Mouse (Mus musculus) forebrain, postnatal 0 days (tissue): ENCODE measurements around the gene Slc29a2. TPM values are rescaled to one million over a fixed set of nuclear protein-coding genes. Genes with fewer than 3 reads are reported as not detected.

Experiments
- ATAC-seq: fragments of 200-750 bp; cut with Nextera tagmentation; 2 replicates; pipeline ENCODE4 v1.8.0; 2017; ENCODE audit warnings: mild to moderate bottlenecking, moderate library complexity
- DNase-seq: peaks from one replicate; pipeline ENCODE4 v3.0.0-alpha.2; 2015
- H3K27ac ChIP-seq: fragments of 300-500 bp; sonication (generic); 2 replicates; pipeline ENCODE4 v1.5.1; 2014; ENCODE audit warnings: low read depth, mild to moderate bottlenecking, antibody characterized with exemption, low read length, moderate library complexity, mixed read lengths
- H3K27me3 ChIP-seq: fragments of 300-500 bp; sonication (generic); 2 replicates; pipeline ENCODE4 v1.6.1; 2014; ENCODE audit warnings: mild to moderate bottlenecking, low read length, mixed read lengths; ENCODE audit not compliant: insufficient read depth
- H3K36me3 ChIP-seq: fragments of 300-500 bp; sonication (generic); 2 replicates; pipeline ENCODE4 v1.6.1; 2014; ENCODE audit warnings: mild to moderate bottlenecking, moderate library complexity; ENCODE audit not compliant: insufficient read depth
- H3K4me1 ChIP-seq: fragments of 300-500 bp; sonication (generic); 2 replicates; pipeline ENCODE4 v1.6.1; 2014; ENCODE audit warnings: antibody characterized with exemption; ENCODE audit not compliant: insufficient read depth
- H3K4me2 ChIP-seq: fragments of 300-500 bp; sonication (generic); 2 replicates; pipeline ENCODE4 v1.6.1; 2014; ENCODE audit warnings: low read depth, mild to moderate bottlenecking, moderate library complexity
- H3K4me3 ChIP-seq: fragments of 300-500 bp; sonication (generic); 2 replicates; pipeline ENCODE4 v1.5.1; 2014; ENCODE audit warnings: low read depth, low read length, mixed read lengths
- H3K9ac ChIP-seq: fragments of 300-500 bp; sonication (generic); 2 replicates; pipeline ENCODE4 v1.6.1; 2014; ENCODE audit warnings: mild to moderate bottlenecking
- H3K9me3 ChIP-seq: fragments of 300-500 bp; sonication (generic); 2 replicates; pipeline ENCODE4 v1.6.1; 2016; ENCODE audit warnings: low read length
- CTCF ChIP-seq: sonication (generic); IDR thresholded peaks from 2 replicates; pipeline ENCODE4 v1.5.1; 2016; ENCODE audit warnings: antibody characterized with exemption, control low read depth, low read depth
- WGBS: fragments of 180-500 bp; shearing (Covaris S2); extraction: QIAGEN DNeasy Blood & Tissue Kit; methylation state at CpG from one replicate; pipeline ENCODE4 v1.1.7; 2014; 5-methylcytosine and 5-hydroxymethylcytosine counted together
- polyA plus RNA-seq: library from polyadenylated mRNA; unstranded; fragments of >200 nt; fragmentation: Nextera tagmentation; extraction: Ambion mirVana; gene quantifications from 2 replicates; pipeline ENCODE4 v1.2.1, GENCODE M21; 2015
- total RNA-seq: library from RNA; depleted of rRNA; stranded (reverse); fragments of >200 nt; gene quantifications from 2 replicates; pipeline ENCODE4 v1.2.3, GENCODE M21; 2014; rRNA removed

Slc29a2 gene
- total and polyA plus RNA-seq, 2 experiments from 2014 or later: 14.2 to 17.1 TPM

- no peaks in the 10 kb centered on the region for H3K27me3 ChIP-seq
- no peaks in the 10 kb centered on the region for H3K36me3 ChIP-seq
- no peak for TF ChIP-seq CTCF
- WGBS: 2% methylated on average over 20 of the region's 20 CpGs
- H3K4me1 ChIP-seq: peaks cover 14% of the 10 kb centered on the region
- peak overlapping the region; percentile 83 for H3K4me2 ChIP-seq
- DNase-seq: peak; percentile 44
- no peak for ATAC-seq
- peak overlapping the region; percentile 60; the same call in 1 of the 2 replicates for H3K9ac ChIP-seq
- peak overlapping the region; percentile 42 for H3K4me3 ChIP-seq
- no peaks in the 10 kb centered on the region for H3K9me3 ChIP-seq
- H3K27ac ChIP-seq: 0 out of 2 replicates have a peak overlapping the region, but pooled peaks have one; percentile 9
Observed at GRCm38 (mm10) chr19:5072389-5073019, 48.8 kb downstream of the Slc29a2 start.

- Histone ChIP-seq H3K4me3 (no peak overlapping the region), H3K4me2 (peak overlapping the region; percentile 83), H3K36me3 (no peaks in the 10 kb centered on the region), H3K27ac (no peak overlapping the region), H3K27me3 (no peaks in the 10 kb centered on the region), H3K9me3 (no peaks in the 10 kb centered on the region), H3K9ac (no peak overlapping the region), H3K4me1 (peaks cover 13% of the 10 kb centered on the region)
- DNase-seq (peak; percentile 48), ATAC-seq (no peak)
- TF ChIP-seq CTCF: peak; percentile 63
- WGBS: 1% methylated on average over 15 of the region's 15 CpGs
Observed at GRCm38 (mm10) chr19:5073028-5073427, 49.4 kb downstream of the Slc29a2 start.

GRCm38 (mm10) chr19:5073518-5073917 is 49.9 kb downstream of the Slc29a2 start:
- Histone ChIP-seq H3K9ac (no peak overlapping the region), H3K4me2 (no peak overlapping the region), H3K4me1 (peaks cover 13% of the 10 kb centered on the region; the same call in 1 of the 2 replicates), H3K9me3 (no peaks in the 10 kb centered on the region), H3K36me3 (no peaks in the 10 kb centered on the region), H3K4me3 (no peak overlapping the region), H3K27me3 (no peaks in the 10 kb centered on the region), H3K27ac (no peak overlapping the region)
- TF ChIP-seq CTCF: no peak
- 46% methylated on average over 5 of the region's 5 CpGs for WGBS
- DNase-seq: no peak
- no peak for ATAC-seq

GRCm38 (mm10) chr19:5079279-5079678 is 55.6 kb downstream of the Slc29a2 start:
- DNase-seq (no peak), ATAC-seq (no peak)
- Histone ChIP-seq H3K4me1 (no peaks in the 10 kb centered on the region), H3K9me3 (no peaks in the 10 kb centered on the region), H3K4me2 (no peak overlapping the region), H3K9ac (no peak overlapping the region), H3K36me3 (0 out of 2 replicates have a peak, but pooled peaks cover 16% of the 10 kb centered on the region), H3K27me3 (peaks cover 12% of the 10 kb centered on the region), H3K4me3 (no peak overlapping the region), H3K27ac (no peak overlapping the region)
- TF ChIP-seq CTCF: no peak; the same call in 1 of the 2 replicates
- 93% methylated on average over 1 of the region's 1 CpGs for WGBS

Other genes with a start within 250 kb of the Slc29a2 start
- 106 and 145 TPM in 2 replicates for gene Rbm4, start 230.0 kb upstream of the Slc29a2 start, total RNA-seq
- 45.0 and 56.9 TPM in 2 replicates for gene Rbm4, start 230.0 kb upstream of the Slc29a2 start, polyA plus RNA-seq
- 15.0 and 18.2 TPM in 2 replicates for gene Gm21992, start 212.2 kb upstream of the Slc29a2 start, total RNA-seq
- gene Gm21992, start 212.2 kb upstream of the Slc29a2 start, polyA plus RNA-seq: 16.5 and 20.4 TPM in 2 replicates
- 29.2 and 30.9 TPM in 2 replicates for gene Rbm14, start 212.2 kb upstream of the Slc29a2 start, total RNA-seq
- 45.9 and 46.6 TPM in 2 replicates for gene Rbm14, start 212.2 kb upstream of the Slc29a2 start, polyA plus RNA-seq
- 27.3 and 35.4 TPM in 2 replicates for gene Ccs, start 184.5 kb upstream of the Slc29a2 start, total RNA-seq
- 41.7 and 44.3 TPM in 2 replicates for gene Ccs, start 184.5 kb upstream of the Slc29a2 start, polyA plus RNA-seq
- 0.92 and 1.1 TPM in 2 replicates for gene Ccdc87, start 184.5 kb upstream of the Slc29a2 start, total RNA-seq
- gene Ccdc87, start 184.5 kb upstream of the Slc29a2 start, polyA plus RNA-seq: 0.80 and 1.2 TPM in 2 replicates
- 81.0 and 117 TPM in 2 replicates for gene Ctsf, start 168.7 kb upstream of the Slc29a2 start, total RNA-seq
- 74.7 and 79.4 TPM in 2 replicates for gene Ctsf, start 168.7 kb upstream of the Slc29a2 start, polyA plus RNA-seq
- 2.6 and 5.1 TPM in 2 replicates for gene Actn3, start 146.0 kb upstream of the Slc29a2 start, total RNA-seq
- gene Actn3, start 146.0 kb upstream of the Slc29a2 start, polyA plus RNA-seq: 1.8 and 2.2 TPM in 2 replicates
- gene Zdhhc24, start 145.2 kb upstream of the Slc29a2 start, total RNA-seq: 22.2 and 24.1 TPM in 2 replicates
- gene Zdhhc24, start 145.2 kb upstream of the Slc29a2 start, polyA plus RNA-seq: 9.1 and 15.2 TPM in 2 replicates
- 21.7 and 37.7 TPM in 2 replicates for gene Bbs1, start 117.2 kb upstream of the Slc29a2 start, total RNA-seq
- 5.4 and 7.4 TPM in 2 replicates for gene Bbs1, start 117.2 kb upstream of the Slc29a2 start, polyA plus RNA-seq
- 67.4 and 84.2 TPM in 2 replicates for gene Dpp3, start 95.6 kb upstream of the Slc29a2 start, total RNA-seq
- gene Dpp3, start 95.6 kb upstream of the Slc29a2 start, polyA plus RNA-seq: 75.2 and 76.8 TPM in 2 replicates
- gene Peli3, start 80.7 kb upstream of the Slc29a2 start, total RNA-seq: 11.5 and 13.2 TPM in 2 replicates
- 7.7 and 10.9 TPM in 2 replicates for gene Peli3, start 80.7 kb upstream of the Slc29a2 start, polyA plus RNA-seq
- gene Mrpl11, start 61.7 kb upstream of the Slc29a2 start, total RNA-seq: 101 and 129 TPM in 2 replicates
- gene Mrpl11, start 61.7 kb upstream of the Slc29a2 start, polyA plus RNA-seq: 162 and 198 TPM in 2 replicates
- gene Npas4, start 33.5 kb upstream of the Slc29a2 start, total RNA-seq: 3.5 and 3.8 TPM in 2 replicates
- gene Npas4, start 33.5 kb upstream of the Slc29a2 start, polyA plus RNA-seq: 0.36 and 0.42 TPM in 2 replicates
- 85.9 and 111 TPM in 2 replicates for gene B4gat1, start 15.0 kb downstream of the Slc29a2 start, total RNA-seq
- gene B4gat1, start 15.0 kb downstream of the Slc29a2 start, polyA plus RNA-seq: 93.0 and 128 TPM in 2 replicates
- 3.0 and 7.0 TPM in 2 replicates for gene AC124502.3, start 15.0 kb downstream of the Slc29a2 start, total RNA-seq
- gene AC124502.3, start 15.0 kb downstream of the Slc29a2 start, polyA plus RNA-seq: 1.4 and 2.0 TPM in 2 replicates
- gene Brms1, start 17.5 kb downstream of the Slc29a2 start, total RNA-seq: 9.5 and 15.5 TPM in 2 replicates
- gene Brms1, start 17.5 kb downstream of the Slc29a2 start, polyA plus RNA-seq: 27.6 and 29.3 TPM in 2 replicates
- gene Rin1, start 26.6 kb downstream of the Slc29a2 start, total RNA-seq: 3.0 and 9.8 TPM in 2 replicates
- 1.7 and 2.4 TPM in 2 replicates for gene Rin1, start 26.6 kb downstream of the Slc29a2 start, polyA plus RNA-seq
- 11.8 and 20.8 TPM in 2 replicates for gene Cd248, start 44.2 kb downstream of the Slc29a2 start, total RNA-seq
- 16.3 and 18.1 TPM in 2 replicates for gene Cd248, start 44.2 kb downstream of the Slc29a2 start, polyA plus RNA-seq
- gene Tmem151a, start 61.7 kb downstream of the Slc29a2 start, total RNA-seq: 22.6 and 37.0 TPM in 2 replicates
- gene Tmem151a, start 61.7 kb downstream of the Slc29a2 start, polyA plus RNA-seq: 40.6 and 46.2 TPM in 2 replicates
- gene Yif1a, start 64.7 kb downstream of the Slc29a2 start, total RNA-seq: 44.6 and 54.9 TPM in 2 replicates
- 50.5 and 59.9 TPM in 2 replicates for gene Yif1a, start 64.7 kb downstream of the Slc29a2 start, polyA plus RNA-seq
- gene Cnih2, start 74.7 kb downstream of the Slc29a2 start, total RNA-seq: 567 and 663 TPM in 2 replicates
- gene Cnih2, start 74.7 kb downstream of the Slc29a2 start, polyA plus RNA-seq: 563 and 604 TPM in 2 replicates
- 219 and 231 TPM in 2 replicates for gene Rab1b, start 83.2 kb downstream of the Slc29a2 start, total RNA-seq
- 249 and 288 TPM in 2 replicates for gene Rab1b, start 83.2 kb downstream of the Slc29a2 start, polyA plus RNA-seq
- gene Klc2, start 94.7 kb downstream of the Slc29a2 start, total RNA-seq: 138 and 146 TPM in 2 replicates
- gene Klc2, start 94.7 kb downstream of the Slc29a2 start, polyA plus RNA-seq: 54.5 and 58.6 TPM in 2 replicates
- 54.5 and 84.6 TPM in 2 replicates for gene Pacs1, start 249.3 kb downstream of the Slc29a2 start, total RNA-seq
- gene Pacs1, start 249.3 kb downstream of the Slc29a2 start, polyA plus RNA-seq: 35.3 and 44.7 TPM in 2 replicates